Mouse (Mus musculus) G1E (cell line): ENCODE data around the gene Olfr1006. TPM values are rescaled to one million over a fixed set of nuclear protein-coding genes. Genes with fewer than 3 reads are reported as not detected.
"Not testable (repeated sequence)": the region's sequence is repeated elsewhere in the genome, so short reads cannot be mapped to it uniquely, and the experiment has no call there.

Experiments used
- ATAC-seq: 2 replicates; pipeline ENCODE4 v1.8.0; 2016; ENCODE audit warnings: mild to moderate bottlenecking; ENCODE audit not compliant: insufficient number of reproducible peaks, poor library complexity, low FRiP score, severe bottlenecking; ENCODE audit errors: extremely low read depth
- DNase-seq: peaks from one replicate; pipeline ENCODE4 v3.0.0; 2012; ENCODE audit warnings: low spot score
- H3K27me3 ChIP-seq: 2 replicates; pipeline ENCODE4 v1.6.1; 2012; ENCODE audit warnings: mild to moderate bottlenecking, low read length, inconsistent platforms; ENCODE audit not compliant: insufficient read depth
- H3K36me3 ChIP-seq: replicated peaks from 2 replicates; pipeline ENCODE3; 2012; ENCODE audit warnings: mild to moderate bottlenecking, inconsistent platforms
- H3K4me1 ChIP-seq: 2 replicates; pipeline ENCODE4 v1.6.1; 2012; ENCODE audit warnings: low read depth, low read length, inconsistent platforms, mixed read lengths; ENCODE audit not compliant: insufficient read depth
- H3K4me3 ChIP-seq: 2 replicates; pipeline ENCODE4 v1.5.1; 2012; ENCODE audit warnings: low read depth, mild to moderate bottlenecking, inconsistent platforms, low read length, moderate library complexity, mixed read lengths
- H3K9me3 ChIP-seq: replicated peaks from 2 replicates; pipeline ENCODE4 v1.6.1; 2012; ENCODE audit warnings: inconsistent platforms
- CTCF ChIP-seq: IDR thresholded peaks from 2 replicates; pipeline ENCODE4 v1.5.1; 2012; ENCODE audit warnings: low read depth, low read length, inconsistent platforms, mixed read lengths
- GATA1 ChIP-seq: IDR thresholded peaks from 2 replicates; pipeline ENCODE4 v1.6.1; 2012; ENCODE audit warnings: borderline replicate concordance, low read length, inconsistent platforms, mixed read lengths
- GATA2 ChIP-seq: IDR thresholded peaks from 2 replicates; pipeline ENCODE4 v1.6.1; 2012; ENCODE audit warnings: low read depth, low read length, inconsistent platforms, borderline replicate concordance
- POLR2AphosphoS5 ChIP-seq: IDR thresholded peaks from 2 replicates; pipeline ENCODE4 v1.6.1; 2012; ENCODE audit warnings: low read depth, low read length, inconsistent platforms; ENCODE audit not compliant: insufficient replicate concordance
- TAL1 ChIP-seq: conservative IDR thresholded peaks from 2 replicates; pipeline ENCODE4 v1.6.1; 2012; ENCODE audit warnings: low read depth, low read length, inconsistent platforms, mixed read lengths
- polyA plus RNA-seq: library from polyadenylated mRNA; stranded (reverse); fragments of >175 nt; gene quantifications from 2 replicates; pipeline ENCODE4 v1.2.3, GENCODE M21; 2012
- total RNA-seq, 2 experiments: library from RNA; stranded (forward) in 1 of 2; stranded (reverse) in 1 of 2; fragments of 200-1000 nt in 1 of 2; fragments of >200 nt in 1 of 2; fragmentation: Nextera tagmentation in 1 of 2; gene quantifications; 2 replicates each; pipeline ENCODE4 v1.2.3; 2014 to 2017

Gene Olfr1006
- not detected in 2 replicates for total RNA-seq (2014; fragmentation: Nextera tagmentation)
- not detected in 2 replicates for total RNA-seq (2017)
- not detected in 2 replicates for polyA plus RNA-seq

- no peaks in the 10 kb centered on the region for H3K36me3 ChIP-seq
- TF ChIP-seq CTCF, result no peak
- no peak for TF ChIP-seq TAL1
- TF ChIP-seq GATA2, result no peak
- no peak for TF ChIP-seq POLR2AphosphoS5
- no peak for TF ChIP-seq GATA1
- no peak for DNase-seq
- no peak for ATAC-seq
- H3K9me3 ChIP-seq, result no peaks in the 10 kb centered on the region
- no peaks in the 10 kb centered on the region for H3K27me3 ChIP-seq
- no peaks in the 10 kb centered on the region for H3K4me1 ChIP-seq
- no peak within 1 kb of the TSS for H3K4me3 ChIP-seq
Observed at GRCm38 (mm10) chr2:85678667-85679066, at the start of gene Olfr1006. Gene Olfr1006, minus strand, starts transcription at chr2:85678767.

- H3K27me3 ChIP-seq, result no peaks in the 10 kb centered on the region
- TF ChIP-seq GATA1 (no peak), CTCF (0 out of 2 replicates have a peak, but pooled peaks have one; percentile 16), GATA2 (no peak), TAL1 (no peak), POLR2AphosphoS5 (no peak)
- DNase-seq (no peak), ATAC-seq (no peak)
- no peaks in the 10 kb centered on the region for H3K9me3 ChIP-seq
- H3K4me1 ChIP-seq, result no peaks in the 10 kb centered on the region
- H3K36me3 ChIP-seq, result no peaks in the 10 kb centered on the region
- no peak overlapping the region for H3K4me3 ChIP-seq
Observed at GRCm38 (mm10) chr2:85725793-85726192, 47.2 kb upstream of the Olfr1006 start.

GRCm38 (mm10) chr2:85715119-85715518 lies 36.6 kb upstream of the Olfr1006 start, which contains the start of gene Olfr1009:
Gene Olfr1009, plus strand, starts transcription at chr2:85715419.
- DNase-seq (no peak), ATAC-seq (no peak)
- Histone ChIP-seq H3K36me3 (no peaks in the 10 kb centered on the region), H3K9me3 (no peaks in the 10 kb centered on the region), H3K4me1 (no peaks in the 10 kb centered on the region), H3K4me3 (no peak within 1 kb of the TSS), H3K27me3 (no peaks in the 10 kb centered on the region)
- no peak for TF ChIP-seq GATA1

- TF ChIP-seq GATA2, result no peak
- no peak for TF ChIP-seq CTCF
- no peak for TF ChIP-seq POLR2AphosphoS5
- TF ChIP-seq GATA1, result no peak
- TF ChIP-seq TAL1, result no peak
- no peaks in the 10 kb centered on the region for H3K36me3 ChIP-seq
- no peak for ATAC-seq
Observed at GRCm38 (mm10) chr2:85711159-85711558, 32.6 kb upstream of the Olfr1006 start.

GRCm38 (mm10) chr2:85710680-85711079 lies 32.1 kb upstream of the Olfr1006 start:
- not testable (repeated sequence) for H3K36me3 ChIP-seq, H3K9me3 ChIP-seq, H3K27me3 ChIP-seq, H3K4me1 ChIP-seq, H3K4me3 ChIP-seq, ATAC-seq, DNase-seq

More at GRCm38 (mm10) chr2:85711159-85711558, 32.6 kb upstream of the Olfr1006 start:
- Histone ChIP-seq H3K4me1 (no peaks in the 10 kb centered on the region), H3K27me3 (no peaks in the 10 kb centered on the region), H3K4me3 (no peak overlapping the region), H3K9me3 (peaks cover 7% of the 10 kb centered on the region; the same call in 1 of the 2 replicates)
- DNase-seq, result no peak

GRCm38 (mm10) chr2:85689131-85689530 lies 10.6 kb upstream of the Olfr1006 start, which contains the start of gene Olfr1008:
Gene Olfr1008, plus strand, starts transcription at chr2:85689431.
- TF ChIP-seq GATA1 (no peak), TAL1 (no peak), CTCF (no peak), GATA2 (no peak), POLR2AphosphoS5 (no peak)
- no peak for DNase-seq
- Histone ChIP-seq H3K27me3 (no peaks in the 10 kb centered on the region), H3K4me1 (no peaks in the 10 kb centered on the region), H3K36me3 (no peaks in the 10 kb centered on the region), H3K9me3 (peaks cover 3% of the 10 kb centered on the region), H3K4me3 (no peak within 1 kb of the TSS)
- ATAC-seq, result no peak

- DNase-seq, H3K4me3 ChIP-seq, H3K4me1 ChIP-seq, H3K36me3 ChIP-seq, H3K27me3 ChIP-seq, ATAC-seq, H3K9me3 ChIP-seq: not testable (repeated sequence)
Observed at GRCm38 (mm10) chr2:85664355-85664754, 14.2 kb downstream of the Olfr1006 start, which contains the start of gene Olfr154. Gene Olfr154, minus strand, starts transcription at chr2:85664455.
